Mouse (Mus musculus): ENCODE measurements around the gene Atxn1. TPM values are rescaled to one million over a fixed set of nuclear protein-coding genes. Genes with fewer than 3 reads are reported as not detected.

The Atxn1 gene
- polyA plus RNA-seq, 1 experiment from 2014 or later: 5.4 TPM

- H3K9me3 ChIP-seq: no peaks in the 10 kb centered on the region
- no peaks in the 10 kb centered on the region for H3K36me3 ChIP-seq
- H3K4me1 ChIP-seq: peaks cover 6% of the 10 kb centered on the region; the same call in 1 of the 2 replicates
- WGBS: 100% methylated on average over 1 of the region's 1 CpGs
- no peak overlapping the region for H3K4me2 ChIP-seq
- no peak overlapping the region for H3K4me3 ChIP-seq
- H3K27me3 ChIP-seq: no peaks in the 10 kb centered on the region
- no peak for ATAC-seq (ENCODE audit: insufficient number of reproducible peaks, low FRiP score, low TSS enrichment, low read depth)
- H3K27ac ChIP-seq: no peak overlapping the region; the same call in 1 of the 2 replicates
- no peak overlapping the region for H3K9ac ChIP-seq
Measured at GRCm38 (mm10) chr13:45923086-45923485, 41.7 kb downstream of the Atxn1 start.

- no peak overlapping the region for H3K9ac ChIP-seq
- no peak overlapping the region for H3K27ac ChIP-seq
- H3K9me3 ChIP-seq: no peaks in the 10 kb centered on the region
- H3K4me1 ChIP-seq: peaks cover 9% of the 10 kb centered on the region; the same call in 1 of the 2 replicates
- no peak for ATAC-seq (ENCODE audit: insufficient number of reproducible peaks, low FRiP score, low TSS enrichment, low read depth)
- no peaks in the 10 kb centered on the region for H3K36me3 ChIP-seq
- H3K4me3 ChIP-seq: no peak overlapping the region
- WGBS: 31% methylated on average over 9 of the region's 9 CpGs
- no peak overlapping the region for H3K4me2 ChIP-seq
- H3K27me3 ChIP-seq: no peaks in the 10 kb centered on the region
Measured at GRCm38 (mm10) chr13:45922467-45922866, 42.3 kb downstream of the Atxn1 start.

GRCm38 (mm10) chr13:45918956-45919711 lies 45.7 kb downstream of the Atxn1 start:
- WGBS: 91% methylated on average over 13 of the region's 15 CpGs
- no peak for ATAC-seq (ENCODE audit: insufficient number of reproducible peaks, low FRiP score, low TSS enrichment, low read depth)

GRCm38 (mm10) chr13:45918006-45918380 lies 46.8 kb downstream of the Atxn1 start:
- Histone ChIP-seq H3K27ac (no peak overlapping the region), H3K9me3 (no peaks in the 10 kb centered on the region), H3K4me1 (peaks cover 16% of the 10 kb centered on the region; the same call in 1 of the 2 replicates), H3K27me3 (no peaks in the 10 kb centered on the region), H3K4me2 (no peak overlapping the region), H3K36me3 (no peaks in the 10 kb centered on the region), H3K9ac (no peak overlapping the region), H3K4me3 (no peak overlapping the region)
- WGBS: 58% methylated on average over 12 of the region's 12 CpGs
- no peak for ATAC-seq (ENCODE audit: insufficient number of reproducible peaks, low FRiP score, low TSS enrichment, low read depth)

More at GRCm38 (mm10) chr13:45918956-45919711, 45.7 kb downstream of the Atxn1 start:
- Histone ChIP-seq H3K36me3 (no peaks in the 10 kb centered on the region), H3K4me1 (peaks cover 17% of the 10 kb centered on the region; the same call in 1 of the 2 replicates), H3K9me3 (no peaks in the 10 kb centered on the region), H3K27me3 (no peaks in the 10 kb centered on the region), H3K27ac (no peak overlapping the region), H3K4me3 (no peak overlapping the region), H3K4me2 (no peak overlapping the region), H3K9ac (no peak overlapping the region)

GRCm38 (mm10) chr13:45917058-45918005 lies 47.5 kb downstream of the Atxn1 start:
- no peaks in the 10 kb centered on the region for H3K36me3 ChIP-seq
- no peak for ATAC-seq (ENCODE audit: insufficient number of reproducible peaks, low FRiP score, low TSS enrichment, low read depth)
- WGBS: 93% methylated on average over 21 of the region's 21 CpGs
- H3K4me3 ChIP-seq: no peak overlapping the region
- no peak overlapping the region for H3K9ac ChIP-seq
- no peaks in the 10 kb centered on the region for H3K27me3 ChIP-seq
- H3K9me3 ChIP-seq: no peaks in the 10 kb centered on the region
- no peak overlapping the region for H3K27ac ChIP-seq
- no peak overlapping the region for H3K4me2 ChIP-seq
- H3K4me1 ChIP-seq: peaks cover 12% of the 10 kb centered on the region; the same call in 1 of the 2 replicates

GRCm38 (mm10) chr13:45915921-45916320 lies 48.9 kb downstream of the Atxn1 start:
- H3K4me3 ChIP-seq: no peak overlapping the region
- no peak overlapping the region for H3K27ac ChIP-seq
- 77% methylated on average over 3 of the region's 3 CpGs for WGBS
- no peak for ATAC-seq (ENCODE audit: insufficient number of reproducible peaks, low FRiP score, low TSS enrichment, low read depth)
- no peaks in the 10 kb centered on the region for H3K27me3 ChIP-seq
- peaks cover 12% of the 10 kb centered on the region; the same call in 1 of the 2 replicates for H3K4me1 ChIP-seq
- no peak overlapping the region for H3K9ac ChIP-seq
- no peaks in the 10 kb centered on the region for H3K36me3 ChIP-seq
- H3K4me2 ChIP-seq: no peak overlapping the region
- no peaks in the 10 kb centered on the region for H3K9me3 ChIP-seq

GRCm38 (mm10) chr13:45915026-45915425 lies 49.8 kb downstream of the Atxn1 start:
- 61% methylated on average over 2 of the region's 2 CpGs for WGBS
- Histone ChIP-seq H3K27ac (no peak overlapping the region), H3K9me3 (no peaks in the 10 kb centered on the region), H3K4me3 (no peak overlapping the region), H3K9ac (no peak overlapping the region), H3K36me3 (no peaks in the 10 kb centered on the region), H3K4me1 (peaks cover 12% of the 10 kb centered on the region; the same call in 1 of the 2 replicates), H3K27me3 (no peaks in the 10 kb centered on the region), H3K4me2 (no peak overlapping the region)
- ATAC-seq (ENCODE audit: insufficient number of reproducible peaks, low FRiP score, low TSS enrichment, low read depth): no peak

GRCm38 (mm10) chr13:45914117-45914516 lies 50.7 kb downstream of the Atxn1 start:
- Histone ChIP-seq H3K9ac (no peak overlapping the region), H3K9me3 (no peaks in the 10 kb centered on the region), H3K4me3 (no peak overlapping the region), H3K27me3 (no peaks in the 10 kb centered on the region), H3K4me2 (no peak overlapping the region), H3K36me3 (no peaks in the 10 kb centered on the region), H3K4me1 (peaks cover 12% of the 10 kb centered on the region; the same call in 1 of the 2 replicates), H3K27ac (no peak overlapping the region)
- WGBS: 63% methylated on average over 3 of the region's 3 CpGs
- no peak for ATAC-seq (ENCODE audit: insufficient number of reproducible peaks, low FRiP score, low TSS enrichment, low read depth)

GRCm38 (mm10) chr13:45911848-45912247 lies 53.0 kb downstream of the Atxn1 start:
- 63% methylated on average over 7 of the region's 7 CpGs for WGBS
- H3K36me3 ChIP-seq: no peaks in the 10 kb centered on the region
- no peak overlapping the region for H3K4me3 ChIP-seq
- no peaks in the 10 kb centered on the region for H3K9me3 ChIP-seq
- H3K9ac ChIP-seq: no peak overlapping the region
- no peak overlapping the region for H3K4me2 ChIP-seq
- no peaks in the 10 kb centered on the region for H3K27me3 ChIP-seq
- no peak for ATAC-seq (ENCODE audit: insufficient number of reproducible peaks, low FRiP score, low TSS enrichment, low read depth)
- peaks cover 15% of the 10 kb centered on the region for H3K4me1 ChIP-seq
- no peak overlapping the region for H3K27ac ChIP-seq

GRCm38 (mm10) chr13:45911069-45911468 lies 53.7 kb downstream of the Atxn1 start:
- H3K4me2 ChIP-seq: no peak overlapping the region
- H3K9ac ChIP-seq: no peak overlapping the region
- ATAC-seq (ENCODE audit: insufficient number of reproducible peaks, low FRiP score, low TSS enrichment, low read depth): no peak
- H3K27me3 ChIP-seq: no peaks in the 10 kb centered on the region
- H3K4me3 ChIP-seq: no peak overlapping the region
- H3K9me3 ChIP-seq: no peaks in the 10 kb centered on the region
- H3K27ac ChIP-seq: no peak overlapping the region
- peaks cover 13% of the 10 kb centered on the region for H3K4me1 ChIP-seq
- no peaks in the 10 kb centered on the region for H3K36me3 ChIP-seq
- WGBS: 88% methylated on average over 5 of the region's 5 CpGs

GRCm38 (mm10) chr13:45910348-45910747 lies 54.5 kb downstream of the Atxn1 start:
- no peak for ATAC-seq (ENCODE audit: insufficient number of reproducible peaks, low FRiP score, low TSS enrichment, low read depth)

More at GRCm38 (mm10) chr13:45910348-45910747, 54.5 kb downstream of the Atxn1 start:
- H3K4me1 ChIP-seq: peaks cover 14% of the 10 kb centered on the region
- H3K9ac ChIP-seq: no peak overlapping the region
- no peaks in the 10 kb centered on the region for H3K27me3 ChIP-seq
- no peak overlapping the region for H3K27ac ChIP-seq
- no peak overlapping the region for H3K4me3 ChIP-seq
- 91% methylated on average over 7 of the region's 7 CpGs for WGBS
- H3K4me2 ChIP-seq: no peak overlapping the region
- H3K9me3 ChIP-seq: no peaks in the 10 kb centered on the region
- no peaks in the 10 kb centered on the region for H3K36me3 ChIP-seq

Measured in limb, embryonic 15.5 days (tissue).